Mouse (Mus musculus) forebrain, embryonic 16.5 days (tissue): ENCODE data around the gene Crtc1. TPM values are rescaled to one million over a fixed set of nuclear protein-coding genes. Genes with fewer than 3 reads are reported as not detected.
A peak's percentile ranks its signal among the peaks of the same experiment; 100 is the strongest.

Experiments
- ATAC-seq: fragments of 200-750 bp; cut with Nextera tagmentation; 2 replicates; pipeline ENCODE4 v1.8.0; 2017; ENCODE audit warnings: mild to moderate bottlenecking, moderate library complexity
- H3K27ac ChIP-seq: fragments of 300-500 bp; sonication (generic); 2 replicates; pipeline ENCODE4 v1.5.1; 2014; ENCODE audit warnings: low read length, control low read depth
- H3K27me3 ChIP-seq: fragments of 300-500 bp; sonication (generic); replicated peaks from 2 replicates; pipeline ENCODE4 v1.6.1; 2014; ENCODE audit warnings: low read length; ENCODE audit not compliant: control insufficient read depth, insufficient read depth
- H3K36me3 ChIP-seq: fragments of 300-500 bp; sonication (generic); 2 replicates; pipeline ENCODE4 v1.6.1; 2014; ENCODE audit not compliant: control insufficient read depth, insufficient read depth
- H3K4me1 ChIP-seq: fragments of 300-500 bp; sonication (generic); replicated peaks from 2 replicates; pipeline ENCODE4 v1.6.1; 2014; ENCODE audit warnings: low read length; ENCODE audit not compliant: control insufficient read depth, insufficient read depth
- H3K4me2 ChIP-seq: fragments of 300-500 bp; sonication (generic); 2 replicates; pipeline ENCODE4 v1.6.1; 2014; ENCODE audit warnings: mild to moderate bottlenecking, low read length, control low read depth
- H3K4me3 ChIP-seq: fragments of 300-500 bp; sonication (generic); replicated peaks from 2 replicates; pipeline ENCODE4 v1.5.1; 2014; ENCODE audit warnings: mild to moderate bottlenecking, low read length, control low read depth
- H3K9ac ChIP-seq: fragments of 300-500 bp; sonication (generic); replicated peaks from 2 replicates; pipeline ENCODE4 v1.6.1; 2014; ENCODE audit warnings: low read depth, low read length, control low read depth
- H3K9me3 ChIP-seq: fragments of 300-500 bp; sonication (generic); 2 replicates; pipeline ENCODE4 v1.6.1; 2016; ENCODE audit warnings: low read length; ENCODE audit not compliant: control insufficient read depth
- WGBS: fragments of 180-500 bp; shearing (Covaris S2); extraction: QIAGEN DNeasy Blood & Tissue Kit; methylation state at CpG from one replicate; pipeline ENCODE4 v1.1.7; 2014; 5-methylcytosine and 5-hydroxymethylcytosine counted together
- polyA plus RNA-seq: library from polyadenylated mRNA; unstranded; fragments of >200 nt; fragmentation: Nextera tagmentation; extraction: Ambion mirVana; gene quantifications from 2 replicates; pipeline ENCODE4 v1.2.1, GENCODE M21; 2015

Gene Crtc1
- polyA plus RNA-seq, 1 experiment from 2014 or later = 51.0 TPM

- Histone ChIP-seq H3K36me3 (no peaks in the 10 kb centered on the region), H3K9ac (no peak overlapping the region), H3K4me3 (no peak overlapping the region), H3K27ac (no peak overlapping the region), H3K4me1 (no peaks in the 10 kb centered on the region), H3K9me3 (no peaks in the 10 kb centered on the region), H3K4me2 (no peak overlapping the region), H3K27me3 (no peaks in the 10 kb centered on the region)
- no peak for ATAC-seq
- 23% methylated on average over 5 of the region's 5 CpGs for WGBS
Observed at GRCm38 (mm10) chr8:70364066-70364465, 75.3 kb downstream of the Crtc1 start.

- H3K27me3 ChIP-seq = no peaks in the 10 kb centered on the region
- no peak for ATAC-seq
- H3K9me3 ChIP-seq = no peaks in the 10 kb centered on the region
- H3K4me3 ChIP-seq = no peak overlapping the region
- WGBS = 75% methylated on average over 10 of the region's 10 CpGs
- no peak overlapping the region for H3K27ac ChIP-seq
- no peaks in the 10 kb centered on the region for H3K4me1 ChIP-seq
- H3K9ac ChIP-seq = no peak overlapping the region
- H3K4me2 ChIP-seq = no peak overlapping the region
- no peaks in the 10 kb centered on the region for H3K36me3 ChIP-seq
Observed at GRCm38 (mm10) chr8:70361484-70362032, 77.8 kb downstream of the Crtc1 start.

- no peaks in the 10 kb centered on the region for H3K27me3 ChIP-seq
- WGBS = 59% methylated on average over 4 of the region's 4 CpGs
- H3K4me1 ChIP-seq = no peaks in the 10 kb centered on the region
- H3K9me3 ChIP-seq = no peaks in the 10 kb centered on the region
- no peak overlapping the region for H3K4me2 ChIP-seq
- H3K9ac ChIP-seq = no peak overlapping the region
- no peaks in the 10 kb centered on the region for H3K36me3 ChIP-seq
- no peak for ATAC-seq
- no peak overlapping the region for H3K27ac ChIP-seq
- H3K4me3 ChIP-seq = no peak overlapping the region
Observed at GRCm38 (mm10) chr8:70360769-70361168, 78.6 kb downstream of the Crtc1 start.

- H3K27me3 ChIP-seq = no peaks in the 10 kb centered on the region
- no peak for ATAC-seq
- no peak overlapping the region for H3K4me3 ChIP-seq
- H3K36me3 ChIP-seq = no peaks in the 10 kb centered on the region
- no peak overlapping the region for H3K4me2 ChIP-seq
- no peak overlapping the region for H3K9ac ChIP-seq
- H3K4me1 ChIP-seq = no peaks in the 10 kb centered on the region
- whole genome bisulfite sequencing = 21% methylated on average over 3 of the region's 3 CpGs
- H3K27ac ChIP-seq = no peak overlapping the region
- H3K9me3 ChIP-seq = no peaks in the 10 kb centered on the region
Observed at GRCm38 (mm10) chr8:70359411-70359810, 80.0 kb downstream of the Crtc1 start.

GRCm38 (mm10) chr8:70356111-70356510 lies 83.3 kb downstream of the Crtc1 start:
- ATAC-seq = no peak
- no peak overlapping the region for H3K27ac ChIP-seq

GRCm38 (mm10) chr8:70354004-70354403 lies 85.4 kb downstream of the Crtc1 start:
- peak overlapping the region; percentile 65 for H3K4me2 ChIP-seq
- no peaks in the 10 kb centered on the region for H3K36me3 ChIP-seq
- WGBS = 68% methylated on average over 4 of the region's 4 CpGs
- no peaks in the 10 kb centered on the region for H3K9me3 ChIP-seq
- peak overlapping the region; percentile 56 for H3K9ac ChIP-seq
- H3K4me1 ChIP-seq = peaks cover 30% of the 10 kb centered on the region
- H3K4me3 ChIP-seq = peak overlapping the region; percentile 99; the same call in 1 of the 2 replicates
- H3K27ac ChIP-seq = peak overlapping the region; percentile 83; the same call in 1 of the 2 replicates
- no peak; the same call in 1 of the 2 replicates for ATAC-seq
- no peaks in the 10 kb centered on the region for H3K27me3 ChIP-seq

More at GRCm38 (mm10) chr8:70356111-70356510, 83.3 kb downstream of the Crtc1 start:
- Histone ChIP-seq H3K4me2 (no peak overlapping the region), H3K9ac (no peak overlapping the region), H3K27me3 (no peaks in the 10 kb centered on the region), H3K4me3 (no peak overlapping the region), H3K9me3 (no peaks in the 10 kb centered on the region), H3K4me1 (peaks cover 19% of the 10 kb centered on the region), H3K36me3 (no peaks in the 10 kb centered on the region)
- WGBS = 85% methylated on average over 1 of the region's 1 CpGs

GRCm38 (mm10) chr8:70353194-70353817 lies 86.1 kb downstream of the Crtc1 start, which contains the start of gene Upf1:
Upf1 (minus strand) TSS chr8:70353278.
- Histone ChIP-seq H3K27me3 (no peaks in the 10 kb centered on the region), H3K36me3 (no peaks in the 10 kb centered on the region), H3K27ac (peak within 1 kb of the TSS; percentile 83), H3K4me2 (peak within 1 kb of the TSS; percentile 94), H3K9me3 (no peaks in the 10 kb centered on the region), H3K9ac (peak within 1 kb of the TSS; percentile 80), H3K4me3 (peak within 1 kb of the TSS; percentile 99), H3K4me1 (peaks cover 32% of the 10 kb centered on the region)
- under 1% methylated on average over 62 of the region's 69 CpGs for WGBS
- ATAC-seq = peak; percentile 86

- no peaks in the 10 kb centered on the region for H3K27me3 ChIP-seq
- H3K4me3 ChIP-seq = peak overlapping the region; percentile 99
- H3K4me1 ChIP-seq = peaks cover 33% of the 10 kb centered on the region
- H3K36me3 ChIP-seq = no peaks in the 10 kb centered on the region
- WGBS = 0% methylated on average over 64 of the region's 64 CpGs
- peak overlapping the region; percentile 94 for H3K4me2 ChIP-seq
- peak overlapping the region; percentile 81 for H3K27ac ChIP-seq
- ATAC-seq = peak; percentile 49
- H3K9ac ChIP-seq = peak overlapping the region; percentile 80
- H3K9me3 ChIP-seq = no peaks in the 10 kb centered on the region
Observed at GRCm38 (mm10) chr8:70352657-70353151, 86.7 kb downstream of the Crtc1 start.

- no peak for ATAC-seq
- Histone ChIP-seq H3K36me3 (no peaks in the 10 kb centered on the region), H3K27me3 (no peaks in the 10 kb centered on the region), H3K4me3 (peak overlapping the region; percentile 99), H3K9ac (peak overlapping the region; percentile 80), H3K4me1 (peaks cover 33% of the 10 kb centered on the region), H3K4me2 (peak overlapping the region; percentile 94), H3K9me3 (no peaks in the 10 kb centered on the region), H3K27ac (no peak overlapping the region)
- WGBS = 28% methylated on average over 3 of the region's 3 CpGs
Observed at GRCm38 (mm10) chr8:70352000-70352384, 87.4 kb downstream of the Crtc1 start.
